Mouse (Mus musculus) liver, embryonic 13.5 days (tissue): ENCODE measurements around the gene Vipr2. TPM values are rescaled to one million over a fixed set of nuclear protein-coding genes. Genes with fewer than 3 reads are reported as not detected.

Experiments
- ATAC-seq: fragments of 200-750 bp; cut with Nextera tagmentation; 2 replicates; pipeline ENCODE4 v1.8.0; 2017; ENCODE audit warnings: low read depth, mild to moderate bottlenecking, moderate number of reproducible peaks, moderate library complexity
- DNase-seq: peaks from one replicate; pipeline ENCODE4 v3.0.0; 2022
- H3K27ac ChIP-seq: fragments of 300-500 bp; sonication (generic); 2 replicates; pipeline ENCODE4 v1.5.1; 2015; ENCODE audit warnings: moderate library complexity, mild to moderate bottlenecking, inconsistent platforms
- H3K27me3 ChIP-seq: fragments of 300-500 bp; sonication (generic); 2 replicates; pipeline ENCODE4 v1.6.1; 2015; ENCODE audit warnings: mild to moderate bottlenecking, inconsistent platforms
- H3K36me3 ChIP-seq: fragments of 300-500 bp; sonication (generic); 2 replicates; pipeline ENCODE4 v1.6.1; 2015; ENCODE audit warnings: mild to moderate bottlenecking, inconsistent platforms
- H3K4me1 ChIP-seq: fragments of 300-500 bp; sonication (generic); replicated peaks from 2 replicates; pipeline ENCODE4 v1.6.1; 2015; ENCODE audit warnings: inconsistent platforms
- H3K4me2 ChIP-seq: fragments of 300-500 bp; sonication (generic); 2 replicates; pipeline ENCODE4 v1.6.1; 2015; ENCODE audit warnings: inconsistent platforms, mild to moderate bottlenecking, moderate library complexity
- H3K4me3 ChIP-seq: fragments of 300-500 bp; sonication (generic); replicated peaks from 2 replicates; pipeline ENCODE4 v1.5.1; 2015; ENCODE audit warnings: mild to moderate bottlenecking, inconsistent platforms
- H3K9ac ChIP-seq: fragments of 300-500 bp; sonication (generic); 2 replicates; pipeline ENCODE4 v1.6.1; 2015; ENCODE audit warnings: mild to moderate bottlenecking, inconsistent platforms
- H3K9me3 ChIP-seq: fragments of 300-500 bp; sonication (generic); replicated peaks from 2 replicates; pipeline ENCODE4 v1.6.1; 2016; ENCODE audit warnings: inconsistent platforms
- whole genome bisulfite sequencing: fragments of 180-500 bp; shearing (Covaris S2); methylation state at CpG from one replicate; pipeline ENCODE4 v1.1.7; 2015; ENCODE audit not compliant: insufficient replicate concordance; 5-methylcytosine and 5-hydroxymethylcytosine counted together
- polyA plus RNA-seq: library from polyadenylated mRNA; unstranded; fragments of >200 nt; fragmentation: Nextera tagmentation; extraction: Ambion mirVana; gene quantifications from 2 replicates; pipeline ENCODE4 v1.2.1, GENCODE M21; 2015

The Vipr2 gene
- polyA plus RNA-seq, 1 experiment from 2014 or later = 0.22 TPM

DNA sequence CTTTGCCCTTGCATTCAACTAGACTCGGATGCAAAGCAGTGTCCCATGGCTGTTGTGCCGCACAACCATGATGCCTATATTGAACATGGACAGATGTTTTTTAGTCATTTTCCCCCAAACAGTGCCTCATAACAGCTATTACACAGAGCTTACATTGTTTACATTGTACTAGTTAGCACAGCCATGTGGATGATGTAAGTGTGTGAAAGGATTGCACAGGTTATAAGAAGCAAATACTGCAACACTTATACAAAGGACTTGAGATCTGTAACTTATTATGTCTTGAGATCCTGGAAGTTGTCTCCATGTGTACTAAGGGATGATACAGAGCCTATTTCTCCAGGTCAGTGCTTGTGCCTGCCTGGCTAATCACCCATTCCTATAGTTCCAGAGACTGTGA is 24.4 kb downstream of the Vipr2 start:
- Histone ChIP-seq H3K9me3 (no peaks in the 10 kb centered on the region), H3K9ac (no peak overlapping the region), H3K36me3 (no peaks in the 10 kb centered on the region), H3K27me3 (no peaks in the 10 kb centered on the region), H3K4me2 (no peak overlapping the region), H3K4me1 (no peaks in the 10 kb centered on the region), H3K4me3 (no peak overlapping the region), H3K27ac (no peak overlapping the region)
- 67% methylated on average over 2 of the region's 2 CpGs for WGBS
- DNase-seq = no peak
- ATAC-seq = no peak

DNA sequence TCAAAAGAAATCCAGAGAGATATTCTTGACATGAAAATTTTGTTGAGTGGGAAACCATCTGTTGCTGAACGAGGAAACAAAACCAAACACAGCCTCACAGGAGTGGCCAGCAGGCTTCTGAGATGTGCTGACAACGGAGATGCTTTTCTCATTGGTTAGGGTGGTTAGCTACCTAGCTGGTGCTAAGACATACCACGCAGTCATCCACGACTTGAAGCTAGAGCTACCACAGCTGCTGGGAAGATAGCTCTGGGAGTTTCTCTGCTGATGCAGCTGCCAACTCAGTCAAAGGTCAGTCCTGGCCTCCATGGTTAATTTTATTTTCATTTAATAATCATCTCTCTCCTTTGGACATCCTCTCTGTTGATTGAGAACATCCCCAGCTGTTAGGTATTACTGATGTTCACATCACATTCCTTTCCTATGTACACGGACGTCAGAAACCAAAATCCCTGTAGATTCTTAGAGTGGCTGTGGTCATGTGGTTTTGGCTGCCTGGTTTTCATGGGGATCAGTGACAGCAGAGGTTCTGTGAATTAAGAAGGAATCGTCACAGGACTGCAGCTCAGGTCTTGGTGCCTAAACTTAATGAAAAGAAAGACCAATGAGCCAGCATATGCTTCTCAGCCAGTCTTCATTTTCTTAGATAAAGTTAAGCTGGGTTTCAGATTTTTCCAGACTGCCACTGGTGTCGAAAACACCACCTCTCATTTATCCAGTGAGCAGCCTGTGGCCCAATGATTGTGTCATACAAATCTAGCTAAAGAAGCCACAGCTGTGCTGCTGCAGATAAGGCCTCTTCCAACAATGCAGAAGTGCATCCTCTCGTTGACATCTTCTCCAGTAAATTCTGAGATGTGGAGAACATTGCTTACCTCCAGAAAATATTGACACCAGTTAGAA is 32.2 kb downstream of the Vipr2 start:
- 49% methylated on average over 9 of the region's 9 CpGs for WGBS
- no peaks in the 10 kb centered on the region for H3K36me3 ChIP-seq
- DNase-seq (no peak), ATAC-seq (no peak)
- no peak overlapping the region for H3K27ac ChIP-seq
- H3K4me3 ChIP-seq = no peak overlapping the region
- H3K9ac ChIP-seq = no peak overlapping the region
- no peaks in the 10 kb centered on the region for H3K9me3 ChIP-seq
- no peak overlapping the region for H3K4me2 ChIP-seq
- no peaks in the 10 kb centered on the region for H3K4me1 ChIP-seq
- H3K27me3 ChIP-seq = no peaks in the 10 kb centered on the region

DNA sequence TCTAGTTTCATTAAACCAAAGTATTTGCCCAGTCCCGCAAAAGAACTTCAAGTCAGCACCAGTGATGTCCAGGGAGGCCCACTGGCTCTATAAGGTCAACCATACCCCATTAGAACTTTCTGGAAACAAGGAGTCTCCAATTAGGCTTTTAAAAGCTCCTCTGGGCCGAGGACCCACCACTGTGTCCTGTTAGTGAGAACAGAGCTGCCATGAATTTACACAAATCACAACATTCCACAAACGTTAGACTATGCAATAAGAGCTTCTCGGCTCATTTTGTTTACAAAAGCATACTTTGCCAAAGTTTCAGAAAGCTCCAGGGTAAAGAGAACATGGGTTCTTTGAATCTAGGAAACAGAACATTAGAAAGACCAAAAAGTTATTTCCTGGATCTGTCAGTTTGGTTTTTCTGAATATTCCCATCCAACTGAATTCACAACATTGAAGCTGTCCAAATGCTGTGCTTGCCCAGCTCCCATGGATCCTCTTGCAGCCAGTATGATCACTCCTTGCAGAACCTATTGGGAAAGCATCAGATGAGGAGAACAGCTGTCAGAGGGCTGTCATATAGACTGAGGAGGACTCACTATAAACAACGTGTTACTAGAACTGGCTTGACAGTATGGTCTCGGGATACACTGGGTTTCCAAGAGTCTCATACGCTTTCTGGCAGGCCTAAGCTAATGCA is 33.6 kb downstream of the Vipr2 start:
- Histone ChIP-seq H3K4me1 (no peaks in the 10 kb centered on the region), H3K36me3 (no peaks in the 10 kb centered on the region), H3K9me3 (no peaks in the 10 kb centered on the region), H3K4me3 (no peak overlapping the region), H3K9ac (no peak overlapping the region), H3K4me2 (no peak overlapping the region), H3K27ac (no peak overlapping the region), H3K27me3 (no peaks in the 10 kb centered on the region)
- 54% methylated on average over 7 of the region's 7 CpGs for WGBS
- DNase-seq (no peak), ATAC-seq (no peak)

DNA sequence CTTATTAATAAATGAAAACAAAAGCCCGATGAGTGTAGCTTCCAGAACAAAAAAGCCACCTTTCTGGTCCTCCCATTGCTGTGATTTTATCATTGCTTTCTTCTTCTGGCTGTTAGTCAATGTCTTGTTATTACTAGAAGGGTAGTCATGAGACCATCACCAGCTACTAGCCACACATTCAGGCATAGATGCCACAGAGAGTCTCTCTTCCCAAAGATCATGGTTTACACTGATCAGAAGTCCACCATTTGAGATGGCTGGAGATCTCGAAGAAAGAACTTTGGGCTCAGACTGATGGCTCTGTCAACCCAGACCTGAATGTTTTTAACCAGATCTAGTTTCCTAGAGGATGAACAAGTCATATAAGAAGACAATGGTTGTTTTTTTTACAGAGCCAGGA is 38.3 kb downstream of the Vipr2 start:
- ATAC-seq = no peak
- no peak for DNase-seq

DNA sequence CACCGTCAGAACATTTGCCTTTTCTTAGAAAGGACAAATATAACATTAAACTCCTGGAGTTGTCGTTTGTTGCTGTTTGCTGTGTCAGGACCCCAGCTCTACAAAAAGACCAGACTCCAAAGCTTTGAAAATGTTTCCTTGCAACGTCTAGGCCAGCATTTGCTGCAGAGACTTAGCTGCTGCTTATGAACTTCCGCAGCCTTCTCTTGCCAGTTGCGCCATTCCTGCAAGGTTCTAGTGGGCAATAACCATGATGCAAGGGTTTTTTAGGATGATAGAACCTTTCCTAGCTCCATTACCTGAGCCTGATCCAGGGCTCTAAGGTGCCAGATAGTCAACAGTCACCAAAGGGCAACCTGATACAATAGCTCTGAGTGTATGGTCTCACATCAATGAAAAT is 38.9 kb downstream of the Vipr2 start:
- no peaks in the 10 kb centered on the region for H3K4me1 ChIP-seq
- ATAC-seq = no peak
- H3K27ac ChIP-seq = no peak overlapping the region
- H3K27me3 ChIP-seq = no peaks in the 10 kb centered on the region
- H3K9me3 ChIP-seq = no peaks in the 10 kb centered on the region
- H3K4me3 ChIP-seq = no peak overlapping the region
- H3K4me2 ChIP-seq = no peak overlapping the region
- no peaks in the 10 kb centered on the region for H3K36me3 ChIP-seq
- WGBS = 60% methylated on average over 5 of the region's 5 CpGs
- H3K9ac ChIP-seq = no peak overlapping the region
- no peak for DNase-seq

More for the DNA sequence above, 38.3 kb downstream of the Vipr2 start:
- no peaks in the 10 kb centered on the region for H3K9me3 ChIP-seq
- H3K9ac ChIP-seq = no peak overlapping the region
- H3K4me3 ChIP-seq = no peak overlapping the region
- no peaks in the 10 kb centered on the region for H3K27me3 ChIP-seq
- H3K27ac ChIP-seq = no peak overlapping the region
- no peaks in the 10 kb centered on the region for H3K4me1 ChIP-seq
- no peaks in the 10 kb centered on the region for H3K36me3 ChIP-seq
- WGBS = 63% methylated on average over 2 of the region's 2 CpGs
- no peak overlapping the region for H3K4me2 ChIP-seq

DNA sequence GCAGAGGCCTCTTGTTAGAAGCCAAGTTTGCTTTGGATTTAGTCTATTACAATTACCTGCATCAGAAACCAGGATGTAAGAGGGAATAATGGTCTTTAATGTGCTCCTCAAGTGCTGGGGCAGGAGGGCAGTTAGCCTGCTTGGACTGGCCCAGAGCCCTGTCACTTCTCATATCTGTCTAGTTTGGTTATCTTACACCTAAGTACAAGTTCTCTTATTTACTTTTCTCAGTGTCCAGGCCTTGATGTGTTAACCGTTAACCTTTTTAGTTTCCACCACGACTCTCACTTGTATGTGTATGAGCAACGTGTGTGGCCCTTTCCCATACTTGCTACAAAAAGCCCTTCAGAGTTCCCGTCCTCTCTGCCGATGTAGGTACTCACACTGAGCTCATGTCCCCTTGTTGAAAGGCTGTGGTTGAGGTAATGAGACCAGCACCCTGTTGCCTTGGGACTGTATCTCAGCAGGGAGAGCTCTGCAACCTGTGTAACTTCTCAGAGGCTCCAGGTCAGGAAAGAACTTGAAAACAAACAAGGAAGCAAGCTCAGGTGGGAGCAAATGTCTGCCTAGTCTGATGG is 39.9 kb downstream of the Vipr2 start:
- ATAC-seq (no peak), DNase-seq (no peak)
- H3K4me1 ChIP-seq = no peaks in the 10 kb centered on the region
- 59% methylated on average over 5 of the region's 5 CpGs for WGBS
- H3K27me3 ChIP-seq = no peaks in the 10 kb centered on the region
- H3K27ac ChIP-seq = no peak overlapping the region
- no peaks in the 10 kb centered on the region for H3K36me3 ChIP-seq
- H3K9ac ChIP-seq = no peak overlapping the region
- H3K4me2 ChIP-seq = no peak overlapping the region
- H3K4me3 ChIP-seq = no peak overlapping the region
- no peaks in the 10 kb centered on the region for H3K9me3 ChIP-seq

DNA sequence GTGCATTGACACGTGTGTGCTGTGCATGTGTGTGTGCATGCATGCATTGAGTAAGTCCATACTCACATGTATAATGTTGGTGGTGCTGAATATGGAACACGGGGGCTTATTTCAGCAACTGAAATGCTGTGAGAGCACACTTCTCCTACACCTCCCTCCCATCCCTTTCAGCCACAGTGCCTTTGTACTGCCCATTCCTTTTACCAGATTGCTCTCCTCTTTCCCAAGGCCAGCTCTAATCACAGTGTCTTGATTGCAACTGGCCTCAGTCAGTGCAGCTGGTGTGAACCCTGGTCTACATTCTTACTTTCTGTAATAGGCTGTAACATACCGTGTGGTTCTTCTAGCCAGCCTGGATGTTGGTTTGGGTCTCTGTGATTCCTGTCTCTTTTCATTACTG is 41.5 kb downstream of the Vipr2 start:
- Histone ChIP-seq H3K4me2 (no peak overlapping the region), H3K9ac (no peak overlapping the region), H3K4me1 (no peaks in the 10 kb centered on the region), H3K4me3 (no peak overlapping the region), H3K36me3 (no peaks in the 10 kb centered on the region), H3K27me3 (no peaks in the 10 kb centered on the region), H3K9me3 (no peaks in the 10 kb centered on the region), H3K27ac (no peak overlapping the region)
- ATAC-seq (no peak), DNase-seq (no peak)
- WGBS = 58% methylated on average over 3 of the region's 3 CpGs

DNA sequence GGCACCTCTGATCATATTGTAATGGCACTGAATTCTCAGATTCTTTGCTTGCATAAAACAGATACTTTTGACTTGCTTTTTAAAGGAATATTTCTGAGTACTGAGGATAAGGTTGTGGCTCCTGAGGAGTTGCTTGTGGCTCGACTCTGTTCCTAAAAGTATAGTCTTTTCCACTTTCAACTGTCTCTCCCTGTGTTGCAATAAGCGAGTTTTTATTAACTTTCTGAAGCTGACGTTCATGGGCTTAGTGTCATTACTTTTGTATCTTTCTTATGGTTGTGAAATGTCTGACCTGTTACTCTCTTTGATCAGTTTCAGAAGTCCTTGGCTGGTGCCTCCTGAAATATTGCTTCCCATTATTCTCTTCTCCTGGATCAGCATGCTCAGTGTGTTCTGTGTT is 46.3 kb downstream of the Vipr2 start:
- WGBS = 55% methylated on average over 3 of the region's 3 CpGs
- Histone ChIP-seq H3K4me3 (no peak overlapping the region), H3K27ac (no peak overlapping the region), H3K36me3 (no peaks in the 10 kb centered on the region), H3K27me3 (no peaks in the 10 kb centered on the region), H3K4me2 (no peak overlapping the region), H3K9me3 (no peaks in the 10 kb centered on the region), H3K9ac (no peak overlapping the region), H3K4me1 (no peaks in the 10 kb centered on the region)
- no peak for DNase-seq
- ATAC-seq = no peak

DNA sequence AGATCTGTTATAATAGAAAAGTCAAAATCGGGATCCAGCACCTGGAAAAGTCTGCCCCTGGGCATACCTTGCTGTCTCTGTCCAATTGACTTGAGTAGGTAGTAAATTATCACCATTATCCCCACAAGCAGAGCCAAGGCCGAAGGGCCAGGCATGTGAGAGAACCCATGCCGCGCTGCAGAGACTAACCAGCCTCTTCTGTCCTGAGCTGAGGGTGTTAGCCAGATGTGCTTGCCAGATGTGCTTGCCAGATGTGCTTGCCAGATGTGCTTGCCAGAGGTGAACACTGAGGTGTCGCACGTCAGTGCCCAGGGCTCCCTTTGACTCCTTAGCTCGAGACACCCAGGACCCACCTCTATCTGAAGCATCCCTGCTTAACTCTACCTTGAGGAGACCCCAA is 53.4 kb downstream of the Vipr2 start:
- Histone ChIP-seq H3K4me3 (no peak overlapping the region), H3K36me3 (no peaks in the 10 kb centered on the region), H3K4me2 (no peak overlapping the region), H3K27ac (no peak overlapping the region), H3K4me1 (no peaks in the 10 kb centered on the region), H3K9me3 (no peaks in the 10 kb centered on the region), H3K9ac (no peak overlapping the region), H3K27me3 (no peaks in the 10 kb centered on the region)
- WGBS = 68% methylated on average over 7 of the region's 7 CpGs
- no peak for DNase-seq
- ATAC-seq = no peak

DNA sequence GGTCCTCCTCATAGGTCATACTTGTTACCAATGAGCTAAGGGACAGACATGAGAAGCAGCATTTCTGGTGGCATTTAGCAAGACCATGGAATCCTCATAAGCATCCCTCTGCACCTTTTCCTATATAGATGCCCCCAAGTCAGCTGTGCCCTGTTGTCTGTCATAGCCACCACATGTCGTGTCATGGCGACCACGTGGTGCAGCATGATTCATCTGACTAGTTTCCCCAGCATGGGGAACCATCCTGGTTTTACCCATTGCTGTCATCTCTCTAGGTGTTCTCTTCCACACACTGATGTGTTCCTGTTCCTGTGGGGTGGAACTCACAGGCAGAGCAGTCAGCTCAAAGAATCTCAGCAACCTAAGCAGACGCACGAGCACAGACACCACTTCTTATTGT is 55.4 kb downstream of the Vipr2 start:
- 73% methylated on average over 5 of the region's 5 CpGs for WGBS
- H3K4me3 ChIP-seq = no peak overlapping the region

DNA sequence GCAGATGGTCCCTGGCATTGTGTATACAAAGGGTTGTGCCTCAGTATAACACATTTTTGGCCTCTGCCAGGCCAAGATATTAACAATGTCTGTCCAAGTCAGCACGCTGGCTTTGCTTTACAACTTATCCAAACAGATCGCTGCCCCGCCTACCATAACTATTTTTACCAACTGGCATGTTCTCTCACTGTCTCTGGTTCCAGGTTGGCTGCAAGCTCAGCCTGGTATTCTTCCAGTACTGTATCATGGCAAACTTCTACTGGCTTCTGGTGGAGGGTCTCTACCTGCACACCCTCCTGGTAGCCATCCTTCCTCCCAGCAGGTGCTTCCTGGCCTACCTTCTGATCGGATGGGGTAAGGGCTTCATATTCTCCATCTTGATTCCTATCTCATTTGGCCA is 58.4 kb downstream of the Vipr2 start:
- WGBS = 80% methylated on average over 4 of the region's 4 CpGs
- H3K4me2 ChIP-seq = no peak overlapping the region
- no peak overlapping the region for H3K9ac ChIP-seq
- no peaks in the 10 kb centered on the region for H3K27me3 ChIP-seq
- H3K9me3 ChIP-seq = no peaks in the 10 kb centered on the region
- DNase-seq (no peak), ATAC-seq (no peak)
- H3K4me1 ChIP-seq = no peaks in the 10 kb centered on the region
- no peak overlapping the region for H3K27ac ChIP-seq
- no peak overlapping the region for H3K4me3 ChIP-seq
- H3K36me3 ChIP-seq = no peaks in the 10 kb centered on the region

More for the DNA sequence above, 55.4 kb downstream of the Vipr2 start:
- no peak for ATAC-seq
- Histone ChIP-seq H3K27me3 (no peaks in the 10 kb centered on the region), H3K9ac (no peak overlapping the region), H3K36me3 (no peaks in the 10 kb centered on the region), H3K4me2 (no peak overlapping the region), H3K9me3 (no peaks in the 10 kb centered on the region), H3K27ac (no peak overlapping the region), H3K4me1 (no peaks in the 10 kb centered on the region)
- DNase-seq = no peak
